Mouse (Mus musculus) erythroblast, embryonic 14.5 days (primary cell): Measurements from ENCODE around the gene Shmt2.

Experiments used
- GATA1 ChIP-seq: IDR thresholded peaks from 2 replicates; pipeline ENCODE4 v1.6.1; 2012; ENCODE audit warnings: low read length, inconsistent platforms, mixed read lengths
- TAL1 ChIP-seq: IDR thresholded peaks from 3 replicates; pipeline ENCODE4 v1.6.1; 2012; ENCODE audit warnings: low read length, inconsistent platforms, mixed read lengths

DNA sequence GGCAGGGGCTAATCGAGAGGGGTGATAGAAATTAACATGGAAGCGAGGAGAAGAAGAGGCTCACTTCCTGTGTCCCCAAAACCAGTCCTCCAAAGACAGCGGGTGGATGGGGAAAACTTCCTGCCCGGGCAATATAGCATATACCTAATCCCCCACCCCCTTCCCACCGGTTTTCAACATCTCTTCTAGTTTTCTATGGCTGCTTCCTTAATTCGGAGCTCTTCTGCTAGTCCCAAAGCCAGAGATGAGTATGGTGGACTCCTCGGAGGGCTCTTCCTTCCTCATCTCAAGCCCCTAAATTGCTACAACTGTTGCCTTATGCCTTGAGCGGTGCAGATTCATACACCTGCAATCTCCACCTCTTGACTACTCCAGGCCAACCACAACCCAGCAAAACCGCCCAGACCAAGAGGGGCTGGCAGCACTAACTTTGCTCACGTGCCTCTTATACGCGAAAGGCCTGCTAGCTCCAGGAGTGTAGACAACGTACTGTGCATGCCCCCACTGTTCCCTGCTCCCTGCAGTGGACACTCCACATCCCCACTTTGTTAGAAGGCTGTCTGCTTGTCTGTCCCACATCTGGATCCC is 8.0 kb downstream of the Shmt2 start:
- TF ChIP-seq TAL1 (no peak), GATA1 (no peak)
